Mouse (Mus musculus): ENCODE measurements at regions not wholly inside any gene's neighbourhood (a gene's known extent, or its start where the extent isn't known, plus 50 kb on each side); places are given as distances from the start of the nearest gene placed in this dataset.
A peak's percentile ranks its signal among the peaks of the same experiment; 100 is the strongest.

DNA sequence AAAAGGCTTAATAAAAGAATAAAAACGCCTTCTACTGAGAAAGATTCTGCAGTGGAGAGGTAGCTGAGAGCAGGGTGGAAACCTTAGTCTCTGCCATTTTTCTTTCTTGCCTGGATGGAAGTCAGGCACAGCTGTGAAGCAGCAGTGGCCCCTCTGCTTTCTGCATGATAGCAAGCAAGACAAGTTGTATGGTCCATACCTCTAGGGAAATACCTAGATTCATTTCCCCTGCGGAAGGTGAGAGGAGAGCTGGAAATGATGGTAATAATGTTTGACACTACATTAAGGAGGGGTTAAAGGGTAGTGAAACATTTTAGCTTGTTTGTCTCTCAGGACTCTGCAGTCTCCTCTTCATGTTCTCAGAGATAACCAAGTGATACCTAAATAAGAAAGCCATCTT is 930.2 kb downstream of the Synb start:
- no peak overlapping the region for H3K27ac ChIP-seq (ENCODE audit: insufficient read depth, low read length)
- DNase-seq: no peak
- H3K4me1 ChIP-seq (ENCODE audit: control insufficient read depth, insufficient read depth, low read length): no peaks in the 10 kb centered on the region
- H3K27me3 ChIP-seq (ENCODE audit: control insufficient read depth, insufficient read depth, low read length): no peaks in the 10 kb centered on the region
- no peak overlapping the region for H3K4me3 ChIP-seq (replicated peaks; ENCODE audit: insufficient read depth, low read depth, low read length)
- 69% methylated on average over 2 of the region's 2 CpGs for WGBS
- no peak for TF ChIP-seq POLR2A (IDR thresholded peaks at IDR 0.05; ENCODE audit: borderline replicate concordance, insufficient read depth, low read length)

DNA sequence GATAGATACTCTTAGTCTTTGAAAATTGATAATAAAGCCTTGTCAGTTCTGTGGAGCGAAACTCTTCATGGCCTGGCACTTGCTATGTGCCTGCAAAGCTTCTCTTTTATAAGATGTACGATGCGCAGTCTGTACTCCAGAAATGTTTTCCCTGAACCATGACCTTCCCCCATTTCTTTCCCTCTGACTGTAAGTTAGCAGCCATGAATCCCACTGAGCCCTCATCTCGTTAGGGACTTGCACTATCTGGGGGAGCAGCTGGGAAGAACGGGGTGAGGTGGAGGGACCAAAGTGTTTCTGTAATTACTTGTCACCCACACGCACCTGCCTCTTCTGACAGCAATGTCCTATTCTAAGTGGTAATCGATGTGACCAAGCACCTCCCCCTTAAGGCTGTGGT is 932.1 kb downstream of the Synb start:
- 50% methylated on average over 7 of the region's 7 CpGs for WGBS
- TF ChIP-seq POLR2A (IDR thresholded peaks at IDR 0.05; ENCODE audit: borderline replicate concordance, insufficient read depth, low read length): no peak
- TF ChIP-seq CTCF (IDR thresholded peaks at IDR 0.05; ENCODE audit: borderline replicate concordance, insufficient read depth, low read depth, low read length): no peak
- no peaks in the 10 kb centered on the region for H3K4me1 ChIP-seq (ENCODE audit: control insufficient read depth, insufficient read depth, low read length)
- no peak overlapping the region for H3K4me3 ChIP-seq (replicated peaks; ENCODE audit: insufficient read depth, low read depth, low read length)
- H3K27ac ChIP-seq (ENCODE audit: insufficient read depth, low read length): no peak overlapping the region
- no peaks in the 10 kb centered on the region for H3K27me3 ChIP-seq (ENCODE audit: control insufficient read depth, insufficient read depth, low read length)
- DNase-seq: no peak

- DNase-seq: peak in 1 of 2 experiments; percentile 5
- WGBS: 18% methylated on average over 6 of the region's 6 CpGs
- H3K4me1 ChIP-seq (ENCODE audit: control insufficient read depth, insufficient read depth, low read length): no peaks in the 10 kb centered on the region
- no peaks in the 10 kb centered on the region for H3K27me3 ChIP-seq (ENCODE audit: control insufficient read depth, insufficient read depth, low read length)
- no peak overlapping the region for H3K4me3 ChIP-seq (replicated peaks; ENCODE audit: insufficient read depth, low read depth, low read length)
- TF ChIP-seq POLR2A (IDR thresholded peaks at IDR 0.05; ENCODE audit: borderline replicate concordance, insufficient read depth, low read length) (no peak), CTCF (IDR thresholded peaks at IDR 0.05; ENCODE audit: borderline replicate concordance, insufficient read depth, low read depth, low read length) (no peak)
- H3K27ac ChIP-seq (ENCODE audit: insufficient read depth, low read length): no peak overlapping the region
These were observed 932.6 kb downstream of the Synb start for GRCm38 (mm10) chr14:68361481-68361880.

DNA sequence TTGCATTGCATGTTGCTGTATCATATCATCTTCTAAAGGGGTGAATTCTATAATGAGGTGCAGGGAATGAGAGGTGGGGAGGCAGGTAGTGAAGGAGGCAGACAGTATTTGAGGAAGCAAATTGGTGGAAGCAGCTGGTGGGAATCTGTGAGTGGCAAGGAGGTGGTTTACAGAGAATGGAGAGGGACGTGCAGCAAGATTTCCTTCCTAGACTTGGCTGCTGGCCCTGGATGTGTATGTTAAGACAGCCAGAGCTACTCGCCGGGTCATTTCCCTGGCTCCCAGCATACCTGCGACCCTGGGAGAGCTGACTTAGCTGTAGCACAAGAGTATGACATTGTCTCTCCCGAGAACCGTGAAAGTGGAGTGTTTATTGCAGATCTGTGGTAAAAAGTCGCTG is 937.7 kb downstream of the Synb start:
- Histone ChIP-seq H3K27me3 (ENCODE audit: control insufficient read depth, insufficient read depth, low read length) (no peaks in the 10 kb centered on the region), H3K4me3 (replicated peaks; ENCODE audit: insufficient read depth, low read depth, low read length) (no peak overlapping the region), H3K27ac (ENCODE audit: insufficient read depth, low read length) (no peak overlapping the region), H3K4me1 (ENCODE audit: control insufficient read depth, insufficient read depth, low read length) (no peaks in the 10 kb centered on the region)
- TF ChIP-seq CTCF (IDR thresholded peaks at IDR 0.05; ENCODE audit: borderline replicate concordance, insufficient read depth, low read depth, low read length) (no peak), POLR2A (IDR thresholded peaks at IDR 0.05; ENCODE audit: borderline replicate concordance, insufficient read depth, low read length) (no peak)
- DNase-seq: no peak
- WGBS: 68% methylated on average over 7 of the region's 7 CpGs

DNA sequence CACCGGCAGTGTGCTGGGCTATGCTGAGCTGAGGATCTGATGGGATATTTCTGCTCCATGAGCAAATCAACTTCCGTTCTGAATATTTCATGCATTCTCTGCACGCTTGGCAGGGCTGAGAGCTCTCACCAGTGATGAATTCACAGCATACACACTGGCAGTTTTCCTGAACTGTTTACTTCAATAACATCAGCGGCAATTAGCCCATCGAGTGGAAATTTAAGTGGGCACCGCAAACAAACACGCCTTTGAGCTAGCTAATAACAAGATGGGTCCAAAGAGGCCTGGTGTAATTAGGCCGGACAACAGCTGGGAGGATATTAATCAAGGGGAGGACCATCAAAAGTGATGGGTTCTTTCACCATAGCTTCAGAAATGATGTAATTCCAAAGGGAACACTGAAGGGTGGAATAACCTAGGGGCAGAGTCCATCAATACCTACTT is 938.6 kb downstream of the Synb start:
- no peaks in the 10 kb centered on the region for H3K27me3 ChIP-seq (ENCODE audit: control insufficient read depth, insufficient read depth, low read length)
- WGBS: 17% methylated on average over 8 of the region's 8 CpGs
- H3K4me1 ChIP-seq (ENCODE audit: control insufficient read depth, insufficient read depth, low read length): no peaks in the 10 kb centered on the region
- DNase-seq: peak in 1 of 2 experiments; percentile 13
- H3K4me3 ChIP-seq (replicated peaks; ENCODE audit: insufficient read depth, low read depth, low read length): no peak overlapping the region
- H3K27ac ChIP-seq (ENCODE audit: insufficient read depth, low read length): no peak overlapping the region
- TF ChIP-seq CTCF (IDR thresholded peaks at IDR 0.05; ENCODE audit: borderline replicate concordance, insufficient read depth, low read depth, low read length) (no peak), POLR2A (IDR thresholded peaks at IDR 0.05; ENCODE audit: borderline replicate concordance, insufficient read depth, low read length) (no peak)

DNA sequence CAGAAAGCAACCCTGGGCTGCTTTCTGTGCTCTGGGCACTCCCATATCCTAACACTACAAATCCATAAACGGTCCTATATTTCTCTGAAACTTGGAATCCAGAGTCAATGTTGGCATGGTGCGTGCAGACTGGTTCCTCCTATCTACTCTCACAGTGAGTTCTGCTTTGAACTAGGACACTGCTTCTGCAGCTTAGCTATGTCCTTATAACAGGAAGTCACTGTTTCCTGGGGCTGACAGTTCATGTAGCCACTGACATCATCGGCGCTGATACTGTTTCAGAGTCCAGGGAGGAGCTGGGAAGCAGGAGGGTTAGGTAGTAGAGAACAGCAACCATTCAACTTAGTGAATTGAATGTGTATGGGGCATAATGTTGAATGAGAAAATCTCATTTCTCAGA is 948.6 kb downstream of the Synb start:
- Histone ChIP-seq H3K4me3 (replicated peaks; ENCODE audit: insufficient read depth, low read depth, low read length) (no peak overlapping the region), H3K4me1 (ENCODE audit: control insufficient read depth, insufficient read depth, low read length) (no peaks in the 10 kb centered on the region), H3K27ac (ENCODE audit: insufficient read depth, low read length) (no peak overlapping the region), H3K27me3 (ENCODE audit: control insufficient read depth, insufficient read depth, low read length) (no peaks in the 10 kb centered on the region)
- no peak for DNase-seq
- 86% methylated on average over 4 of the region's 4 CpGs for WGBS
- TF ChIP-seq POLR2A (IDR thresholded peaks at IDR 0.05; ENCODE audit: borderline replicate concordance, insufficient read depth, low read length) (no peak), CTCF (IDR thresholded peaks at IDR 0.05; ENCODE audit: borderline replicate concordance, insufficient read depth, low read depth, low read length) (no peak)

GRCm38 (mm10) chr14:68344715-68345114 is 949.4 kb downstream of the Synb start:
- no peak overlapping the region for H3K27ac ChIP-seq (ENCODE audit: insufficient read depth, low read length)
- DNase-seq: no peak
- H3K4me3 ChIP-seq (replicated peaks; ENCODE audit: insufficient read depth, low read depth, low read length): no peak overlapping the region
- 61% methylated on average over 3 of the region's 3 CpGs for WGBS
- no peaks in the 10 kb centered on the region for H3K27me3 ChIP-seq (ENCODE audit: control insufficient read depth, insufficient read depth, low read length)
- TF ChIP-seq POLR2A (IDR thresholded peaks at IDR 0.05; ENCODE audit: borderline replicate concordance, insufficient read depth, low read length) (no peak), CTCF (IDR thresholded peaks at IDR 0.05; ENCODE audit: borderline replicate concordance, insufficient read depth, low read depth, low read length) (no peak)
- H3K4me1 ChIP-seq (ENCODE audit: control insufficient read depth, insufficient read depth, low read length): no peaks in the 10 kb centered on the region

GRCm38 (mm10) chr14:68338440-68338839 is 955.7 kb downstream of the Synb start:
- 66% methylated on average over 5 of the region's 5 CpGs for WGBS
- Histone ChIP-seq H3K4me1 (ENCODE audit: control insufficient read depth, insufficient read depth, low read length) (no peaks in the 10 kb centered on the region), H3K27me3 (ENCODE audit: control insufficient read depth, insufficient read depth, low read length) (no peaks in the 10 kb centered on the region), H3K27ac (ENCODE audit: insufficient read depth, low read length) (no peak overlapping the region), H3K4me3 (replicated peaks; ENCODE audit: insufficient read depth, low read depth, low read length) (no peak overlapping the region)
- no peak for DNase-seq
- no peak for TF ChIP-seq CTCF (IDR thresholded peaks at IDR 0.05; ENCODE audit: borderline replicate concordance, insufficient read depth, low read depth, low read length)
- TF ChIP-seq POLR2A (IDR thresholded peaks at IDR 0.05; ENCODE audit: borderline replicate concordance, insufficient read depth, low read length): no peak
